Mouse (Mus musculus): ENCODE results near the gene Nova1.

Nova1 gene

DNA sequence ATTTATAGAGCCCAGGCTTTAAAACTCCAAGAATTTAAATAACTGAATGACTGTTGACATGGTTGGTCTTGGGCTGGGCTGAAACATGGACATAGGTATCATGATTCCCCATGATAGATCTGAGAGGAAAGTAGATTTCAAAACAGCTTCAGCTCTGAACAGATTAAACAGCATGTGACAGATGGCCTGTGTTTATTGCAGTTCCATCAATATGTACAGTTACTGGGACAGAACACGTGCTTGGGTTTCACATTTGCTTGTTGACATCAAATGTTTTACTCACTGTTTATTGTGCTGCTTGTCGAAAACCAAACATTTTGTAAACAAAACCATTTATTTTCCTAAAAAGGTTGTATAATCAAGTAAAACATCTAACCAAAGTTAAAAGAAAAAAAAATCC lies 142.4 kb downstream of the Nova1 start:
- DNase-seq (ENCODE audit: low spot score in 2 of 2) = no peak

GRCm38 (mm10) chr12:46666706-46667105 lies 152.0 kb downstream of the Nova1 start:
- DNase-seq (ENCODE audit: low spot score in 2 of 2) = no peak

- no peak for DNase-seq (ENCODE audit: low spot score in 2 of 2)
These were observed 172.6 kb downstream of the Nova1 start for GRCm38 (mm10) chr12:46646139-46646611.

DNA sequence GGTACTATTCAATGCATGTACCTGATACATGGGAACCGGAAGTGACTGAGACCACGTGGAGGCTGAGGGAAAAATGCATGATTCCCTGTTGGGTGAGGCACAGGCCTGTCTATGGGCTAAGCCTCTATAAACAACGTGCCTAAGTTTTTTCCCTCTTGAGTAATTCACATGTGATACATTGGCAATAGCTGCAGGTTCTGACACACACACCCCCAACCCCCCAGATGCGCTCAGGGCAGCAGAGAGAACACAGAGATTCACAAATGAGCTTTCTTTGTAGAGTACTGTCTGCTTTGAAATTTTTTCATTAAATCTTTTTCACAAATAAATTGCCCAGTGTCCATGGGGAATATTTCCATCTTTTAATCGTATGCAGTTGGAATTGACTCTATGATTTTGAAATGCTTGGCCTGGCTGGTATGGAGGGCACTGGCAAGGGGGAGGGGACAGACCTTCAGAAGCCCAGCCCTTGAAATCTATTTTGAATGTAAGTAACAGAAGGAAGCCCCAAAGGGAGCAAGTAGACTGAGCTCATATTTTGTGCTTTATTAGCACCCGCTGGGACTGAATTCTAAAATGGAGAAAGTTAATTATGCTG lies 173.3 kb downstream of the Nova1 start:
- no peak for DNase-seq (ENCODE audit: low spot score in 2 of 2)
